Mouse (Mus musculus) spleen, adult 2 months (tissue): Measurements from ENCODE around the gene Gm20388. TPM values are rescaled to one million over a fixed set of nuclear protein-coding genes. Genes with fewer than 3 reads are reported as not detected.

Experiments
- DNase-seq, 2 experiments: peaks; one replicate each; pipeline versions ENCODE4 v3.0.0 to v3.0.0-alpha.2; 2012 to 2021; ENCODE audit warnings: low spot score in 2 of 2, low read depth in 1 of 2
- H3K27ac ChIP-seq: fragments of 200-500 bp; 2 replicates; pipeline ENCODE4 v1.5.1; 2012; ENCODE audit warnings: low read length, inconsistent platforms; ENCODE audit not compliant: insufficient read depth
- H3K27me3 ChIP-seq: fragments of 200-500 bp; 2 replicates; pipeline ENCODE4 v1.6.1; 2012; ENCODE audit warnings: mild to moderate bottlenecking, moderate library complexity, low read length, inconsistent platforms; ENCODE audit not compliant: control insufficient read depth, insufficient read depth
- H3K36me3 ChIP-seq: fragments of 200-500 bp; 2 replicates; pipeline ENCODE4 v1.6.1; 2012; ENCODE audit warnings: mild to moderate bottlenecking, low read length, inconsistent platforms; ENCODE audit not compliant: control insufficient read depth, insufficient read depth
- H3K4me1 ChIP-seq: fragments of 200-500 bp; 2 replicates; pipeline ENCODE4 v1.6.1; 2011; ENCODE audit warnings: inconsistent platforms; ENCODE audit not compliant: control insufficient read depth, insufficient read depth, insufficient read length
- H3K4me3 ChIP-seq: fragments of 200-500 bp; 2 replicates; pipeline ENCODE4 v1.5.1; 2011; ENCODE audit warnings: mild to moderate bottlenecking, inconsistent platforms; ENCODE audit not compliant: insufficient read depth, insufficient read length; ENCODE audit errors: extremely low read depth
- CTCF ChIP-seq: fragments of 200-500 bp; IDR thresholded peaks from 2 replicates; pipeline ENCODE4 v1.5.1; 2011; ENCODE audit warnings: mild to moderate bottlenecking, inconsistent platforms; ENCODE audit not compliant: insufficient read depth, insufficient read length, insufficient replicate concordance; ENCODE audit errors: extremely low read depth
- POLR2A ChIP-seq: fragments of 200-500 bp; IDR thresholded peaks from 2 replicates; pipeline ENCODE4 v1.6.1; 2011; ENCODE audit warnings: low read depth, low read length, inconsistent platforms
- WGBS: fragments of 180-500 bp; shearing (Covaris S2); methylation state at CpG from one replicate; pipeline ENCODE4 v1.1.7; 2018; 5-methylcytosine and 5-hydroxymethylcytosine counted together
- polyA plus RNA-seq: library from polyadenylated mRNA; depleted of rRNA; stranded (reverse); fragments of >200 nt; gene quantifications from 2 replicates; pipeline ENCODE4 v1.2.3, GENCODE M21; 2012; rRNA removed

Gm20388 gene
- 26.1 and 26.4 TPM in 2 replicates for polyA plus RNA-seq

GRCm38 (mm10) chr8:119910547-119911257 lies at the start of gene Gm20388:
TSS of gene Gm20388 (plus strand) at chr8:119910841.
- H3K4me1 ChIP-seq = peaks cover 8% of the 10 kb centered on the region; the same call in 1 of the 2 replicates
- no peaks in the 10 kb centered on the region for H3K36me3 ChIP-seq
- TF ChIP-seq POLR2A (peak; percentile 73), CTCF (no peak)
- no peaks in the 10 kb centered on the region for H3K27me3 ChIP-seq
- peak within 1 kb of the TSS; percentile 100 for H3K4me3 ChIP-seq
- H3K27ac ChIP-seq = peak within 1 kb of the TSS; percentile 97
- WGBS = under 1% methylated on average over 97 of the region's 97 CpGs
- DNase-seq = peak; percentile 76 to 88

DNA sequence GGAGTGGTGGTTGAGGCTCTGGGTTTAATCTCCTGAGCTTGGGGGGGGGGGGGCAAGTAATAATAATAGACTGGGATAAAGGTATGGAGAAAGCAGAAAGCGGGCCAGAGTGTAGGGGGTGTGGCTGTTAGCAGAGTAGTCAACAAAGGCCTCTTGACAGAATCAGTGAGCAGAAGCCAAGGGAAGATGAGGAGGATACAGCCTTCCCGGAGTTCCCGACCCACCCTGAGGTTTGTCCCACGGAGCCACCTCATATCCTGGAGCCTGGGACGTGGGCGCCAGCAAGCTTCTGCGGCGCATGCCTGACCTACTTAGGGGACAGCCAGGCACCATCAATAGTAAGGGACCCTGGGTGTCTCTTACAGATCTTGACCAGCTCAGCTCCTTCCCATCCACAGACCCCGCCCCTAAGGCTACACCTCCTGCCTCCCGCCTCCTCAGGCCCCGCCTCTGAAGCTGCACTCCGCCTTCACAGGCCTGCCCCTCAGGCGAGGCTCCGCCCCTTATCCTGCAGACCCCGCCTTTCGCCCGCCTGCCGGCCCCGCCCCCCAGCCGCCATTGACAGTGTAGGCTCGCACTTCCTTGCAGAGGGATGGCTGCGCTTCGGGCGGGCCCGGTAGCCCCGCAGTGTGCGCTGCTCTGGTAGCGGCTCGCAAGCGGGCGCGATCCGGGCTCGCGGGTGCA lies 48.8 kb upstream of the Gm20388 start, which contains the start of gene Klhl36:
TSS of gene Klhl36 (plus strand) at position 561 of the 684 bp plus-strand sequence.
- DNase-seq = peak; percentile 79 to 98
- whole genome bisulfite sequencing = 3% methylated on average over 35 of the region's 35 CpGs
- no peaks in the 10 kb centered on the region; the same call in 1 of the 2 replicates for H3K36me3 ChIP-seq
- H3K4me1 ChIP-seq = no peaks in the 10 kb centered on the region; the same call in 1 of the 2 replicates
- H3K27ac ChIP-seq = peak within 1 kb of the TSS; percentile 38
- H3K27me3 ChIP-seq = no peaks in the 10 kb centered on the region
- no peak for TF ChIP-seq CTCF
- peak; percentile 60 for TF ChIP-seq POLR2A
- peak within 1 kb of the TSS; percentile 71 for H3K4me3 ChIP-seq

- H3K4me3 ChIP-seq = peak overlapping the region; percentile 71
- DNase-seq = no peak
- TF ChIP-seq CTCF (no peak), POLR2A (no peak)
- 2% methylated on average over 19 of the region's 19 CpGs for WGBS
- peak overlapping the region; percentile 38 for H3K27ac ChIP-seq
- H3K36me3 ChIP-seq = no peaks in the 10 kb centered on the region; the same call in 1 of the 2 replicates
- H3K4me1 ChIP-seq = no peaks in the 10 kb centered on the region; the same call in 1 of the 2 replicates
- H3K27me3 ChIP-seq = no peaks in the 10 kb centered on the region
These were observed 48.3 kb upstream of the Gm20388 start for GRCm38 (mm10) chr8:119862390-119862734.

DNA sequence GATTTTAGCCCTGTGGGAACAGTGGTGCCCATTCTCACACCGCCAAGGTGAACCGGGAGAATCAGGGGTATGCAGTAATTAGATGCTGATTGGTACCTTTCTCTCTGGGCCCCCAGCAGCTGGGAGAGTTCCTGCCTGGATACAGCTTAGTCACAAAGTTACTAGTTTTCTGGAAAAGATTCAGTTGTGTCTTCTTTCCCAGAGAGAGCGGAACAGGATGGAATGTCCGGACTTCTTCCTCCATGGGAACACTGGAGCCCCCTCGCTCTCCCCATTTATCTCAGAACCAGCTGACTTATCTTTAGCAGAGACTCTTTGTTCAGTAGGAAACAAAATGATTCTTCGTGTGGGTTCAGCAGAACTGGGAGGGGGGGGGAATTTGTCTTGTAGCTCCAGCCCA lies 47.9 kb upstream of the Gm20388 start:
- TF ChIP-seq POLR2A (no peak), CTCF (no peak)
- 44% methylated on average over 6 of the region's 6 CpGs for WGBS
- no peaks in the 10 kb centered on the region; the same call in 1 of the 2 replicates for H3K4me1 ChIP-seq
- no peaks in the 10 kb centered on the region for H3K27me3 ChIP-seq
- no peak overlapping the region for H3K27ac ChIP-seq
- H3K36me3 ChIP-seq = no peaks in the 10 kb centered on the region; the same call in 1 of the 2 replicates
- DNase-seq = no peak
- peak overlapping the region; percentile 71 for H3K4me3 ChIP-seq

GRCm38 (mm10) chr8:119869616-119870015 lies 41.0 kb upstream of the Gm20388 start:
- no peak overlapping the region for H3K27ac ChIP-seq
- no peak for DNase-seq
- H3K36me3 ChIP-seq = peaks cover 31% of the 10 kb centered on the region
- no peak overlapping the region for H3K4me3 ChIP-seq
- TF ChIP-seq CTCF (no peak), POLR2A (no peak)
- WGBS = 92% methylated on average over 20 of the region's 20 CpGs
- H3K27me3 ChIP-seq = no peaks in the 10 kb centered on the region
- H3K4me1 ChIP-seq = no peaks in the 10 kb centered on the region

GRCm38 (mm10) chr8:119873181-119873580 lies 37.5 kb upstream of the Gm20388 start:
- no peaks in the 10 kb centered on the region for H3K4me1 ChIP-seq
- H3K27me3 ChIP-seq = no peaks in the 10 kb centered on the region
- TF ChIP-seq POLR2A = no peak
- no peak for TF ChIP-seq CTCF
- WGBS = 90% methylated on average over 1 of the region's 1 CpGs
- H3K4me3 ChIP-seq = no peak overlapping the region
- H3K36me3 ChIP-seq = peaks cover 36% of the 10 kb centered on the region
- no peak overlapping the region for H3K27ac ChIP-seq
- DNase-seq = no peak
